Mouse (Mus musculus): ENCODE results near the gene Cldn24. TPM values are rescaled to one million over a fixed set of nuclear protein-coding genes. Genes with fewer than 3 reads are reported as not detected.

Gene Cldn24
- total and polyA plus RNA-seq, 3 experiments, result not detected

- Histone ChIP-seq H3K4me1 (ENCODE audit: control insufficient read depth in 1 of 2, insufficient read depth in 2 of 2) (no peaks in the 10 kb centered on the region), H3K4me2 (ENCODE audit: insufficient read depth, low read depth, poor library complexity, severe bottlenecking) (no peak overlapping the region), H3K9me3 (replicated peaks; ENCODE audit: low read length) (no peaks in the 10 kb centered on the region), H3K27ac (ENCODE audit: insufficient read depth, low read depth) (no peak overlapping the region), H3K4me3 (replicated peaks in 1 of 3; ENCODE audit: low read depth in 2 of 3, low read length in 2 of 3, poor library complexity in 1 of 3) (no peak overlapping the region), H3K9ac (ENCODE audit: insufficient read depth, low read depth) (no peak overlapping the region), H3K27me3 (replicated peaks) (no peaks in the 10 kb centered on the region), H3K36me3 (replicated peaks in 1 of 2; ENCODE audit: control insufficient read depth in 1 of 2, insufficient read depth in 1 of 2, low read length in 1 of 2) (no peaks in the 10 kb centered on the region), H3K79me2 (replicated peaks; ENCODE audit: control insufficient read depth, extremely low read depth, insufficient read depth, poor library complexity, severe bottlenecking) (no peaks in the 10 kb centered on the region)
- dilution Hi-C loops (cut with MboI; ENCODE audit: extremely low pct_ligation_motif_present, extremely low pct_unique_long_range_greater_than_20kb, low sequenced_read_pairs) (no loop called here), in situ Hi-C loops (cut with MboI; ENCODE audit: low pct_ligation_motif_present, low pct_unique_long_range_greater_than_20kb, low sequenced_read_pairs) (no loop called here)
- no peak for DNase-seq (ENCODE audit: extremely low read depth)
- TF ChIP-seq POLR2AphosphoS2 (IDR thresholded peaks at IDR 0.05; ENCODE audit: low read depth, low read length) (no peak), JUND (conservative IDR thresholded peaks at IDR 0.05; ENCODE audit: low read depth, low read length) (no peak), ZNF384 (IDR thresholded peaks at IDR 0.05; ENCODE audit: low read depth, low read length) (no peak), SMC3 (IDR thresholded peaks at IDR 0.05; ENCODE audit: low read depth, low read length) (no peak), MYC (IDR thresholded peaks at IDR 0.05; ENCODE audit: low read depth, low read length) (no peak), PAX5 (IDR thresholded peaks at IDR 0.05; ENCODE audit: low read length) (no peak), UBTF (IDR thresholded peaks at IDR 0.05; ENCODE audit: low read depth, low read length) (no peak), RAD21 (IDR thresholded peaks at IDR 0.05; ENCODE audit: low read depth, low read length) (no peak), NELFE (IDR thresholded peaks at IDR 0.05; ENCODE audit: low read depth, low read length) (no peak), USF1 (IDR thresholded peaks at IDR 0.05; ENCODE audit: low read depth, low read length) (no peak), KAT2A (IDR thresholded peaks at IDR 0.05; ENCODE audit: insufficient replicate concordance, low read length) (no peak), EP300 (IDR thresholded peaks at IDR 0.05; ENCODE audit: low read length) (no peak), ETS1 (conservative IDR thresholded peaks at IDR 0.05; ENCODE audit: low read depth, low read length) (no peak), POLR2A (IDR thresholded peaks at IDR 0.05; ENCODE audit: low read depth, low read length) (no peak)
Observed at GRCm38 (mm10) chr8:47791986-47792385, 30.0 kb upstream of the Cldn24 start.

GRCm38 (mm10) chr8:47799438-47799837 is 22.5 kb upstream of the Cldn24 start:
- Histone ChIP-seq H3K36me3 (replicated peaks in 1 of 2; ENCODE audit: control insufficient read depth in 1 of 2, insufficient read depth in 1 of 2, low read length in 1 of 2) (no peaks in the 10 kb centered on the region), H3K9ac (ENCODE audit: insufficient read depth, low read depth) (no peak overlapping the region), H3K79me2 (replicated peaks; ENCODE audit: control insufficient read depth, extremely low read depth, insufficient read depth, poor library complexity, severe bottlenecking) (no peaks in the 10 kb centered on the region), H3K4me2 (ENCODE audit: insufficient read depth, low read depth, poor library complexity, severe bottlenecking) (no peak overlapping the region), H3K4me3 (replicated peaks in 1 of 3; ENCODE audit: low read depth in 2 of 3, low read length in 2 of 3, poor library complexity in 1 of 3) (no peak overlapping the region), H3K27me3 (replicated peaks) (no peaks in the 10 kb centered on the region), H3K4me1 (ENCODE audit: control insufficient read depth in 1 of 2, insufficient read depth in 2 of 2) (no peaks in the 10 kb centered on the region), H3K9me3 (replicated peaks; ENCODE audit: low read length) (no peaks in the 10 kb centered on the region), H3K27ac (ENCODE audit: insufficient read depth, low read depth) (no peak overlapping the region)
- in situ Hi-C loops (cut with MboI; ENCODE audit: low pct_ligation_motif_present, low pct_unique_long_range_greater_than_20kb, low sequenced_read_pairs), result no loop called here
- dilution Hi-C loops (cut with MboI; ENCODE audit: extremely low pct_ligation_motif_present, extremely low pct_unique_long_range_greater_than_20kb, low sequenced_read_pairs), result no loop called here
- TF ChIP-seq JUND (conservative IDR thresholded peaks at IDR 0.05; ENCODE audit: low read depth, low read length) (no peak), MYC (IDR thresholded peaks at IDR 0.05; ENCODE audit: low read depth, low read length) (no peak), USF1 (IDR thresholded peaks at IDR 0.05; ENCODE audit: low read depth, low read length) (no peak), E2F4 (IDR thresholded peaks at IDR 0.05; ENCODE audit: insufficient replicate concordance, low read depth, low read length) (no peak), RAD21 (IDR thresholded peaks at IDR 0.05; ENCODE audit: low read depth, low read length) (no peak), CHD1 (IDR thresholded peaks at IDR 0.05; ENCODE audit: low read depth, low read length) (no peak), JUN (IDR thresholded peaks at IDR 0.05; ENCODE audit: insufficient read depth, low read depth, low read length) (no peak), TBP (conservative IDR thresholded peaks at IDR 0.05; ENCODE audit: low read depth, low read length) (no peak), MEF2A (IDR thresholded peaks at IDR 0.05; ENCODE audit: borderline replicate concordance, low read depth, low read length) (no peak), MAFK (IDR thresholded peaks at IDR 0.05; ENCODE audit: insufficient replicate concordance, low read length) (no peak), GABPA (IDR thresholded peaks at IDR 0.05; ENCODE audit: insufficient replicate concordance, low read depth, low read length) (no peak), IRF4 (IDR thresholded peaks at IDR 0.05; ENCODE audit: low read depth, low read length) (no peak), CHD2 (IDR thresholded peaks at IDR 0.05; ENCODE audit: low read length) (no peak), MAX (IDR thresholded peaks at IDR 0.05; ENCODE audit: low read length) (no peak), TCF12 (IDR thresholded peaks at IDR 0.05; ENCODE audit: low read depth, low read length) (no peak), CTCF (conservative IDR thresholded peaks at IDR 0.05 in 1 of 2, IDR thresholded peaks at IDR 0.05 in 1 of 2; ENCODE audit: low read depth in 2 of 2, low read length in 2 of 2) (no peak), NRF1 (IDR thresholded peaks at IDR 0.05; ENCODE audit: low read depth, low read length) (no peak), KAT2A (IDR thresholded peaks at IDR 0.05; ENCODE audit: insufficient replicate concordance, low read length) (no peak)
- no peak for DNase-seq (ENCODE audit: extremely low read depth)
